Mouse (Mus musculus) brain, embryonic 14.5 days (tissue): Measurements from ENCODE around the gene Pip4k2a. TPM values are rescaled to one million over a fixed set of nuclear protein-coding genes. Genes with fewer than 3 reads are reported as not detected.

Experiments
- DNase-seq: peaks from one replicate; pipeline ENCODE4 v3.0.0-alpha.2; 2011; ENCODE audit warnings: low read depth
- CTCF ChIP-seq: fragments of 200-500 bp; IDR thresholded peaks from 2 replicates; pipeline ENCODE4 v1.5.1; 2012; ENCODE audit warnings: inconsistent platforms, mild to moderate bottlenecking, moderate library complexity, borderline replicate concordance; ENCODE audit not compliant: insufficient read depth, insufficient read length; ENCODE audit errors: extremely low read depth
- POLR2A ChIP-seq: fragments of 200-500 bp; IDR thresholded peaks from 2 replicates; pipeline ENCODE4 v1.6.1; 2012; ENCODE audit warnings: mild to moderate bottlenecking, inconsistent platforms, borderline replicate concordance; ENCODE audit not compliant: poor library complexity, insufficient read depth, insufficient read length, severe bottlenecking; ENCODE audit errors: extremely low read depth
- polyA plus RNA-seq: library from polyadenylated mRNA; depleted of rRNA; stranded (reverse); fragments of >200 nt; gene quantifications from 2 replicates; pipeline ENCODE4 v1.2.3, GENCODE M21; 2012

Gene Pip4k2a
- polyA plus RNA-seq, 1 experiment = 17.9 TPM

GRCm38 (mm10) chr2:18934131-18934530, 63.8 kb downstream of the Pip4k2a start:
- DNase-seq = no peak
- no peak for TF ChIP-seq POLR2A
- TF ChIP-seq CTCF = no peak

- DNase-seq = no peak
These were observed 64.5 kb downstream of the Pip4k2a start for GRCm38 (mm10) chr2:18933418-18933817.

GRCm38 (mm10) chr2:18930318-18931060, 67.4 kb downstream of the Pip4k2a start:
- DNase-seq = no peak
- no peak for TF ChIP-seq CTCF
- TF ChIP-seq POLR2A = no peak

More at GRCm38 (mm10) chr2:18933418-18933817, 64.5 kb downstream of the Pip4k2a start:
- TF ChIP-seq CTCF (no peak), POLR2A (no peak)

- no peak for TF ChIP-seq POLR2A
- no peak for DNase-seq
These were observed 69.2 kb downstream of the Pip4k2a start for GRCm38 (mm10) chr2:18928597-18929257.

- TF ChIP-seq CTCF (no peak), POLR2A (no peak)
- DNase-seq = no peak
These were observed 69.7 kb downstream of the Pip4k2a start for GRCm38 (mm10) chr2:18928196-18928595.

GRCm38 (mm10) chr2:18923806-18924595, 73.9 kb downstream of the Pip4k2a start:
- TF ChIP-seq POLR2A (no peak), CTCF (no peak)
- DNase-seq = no peak

GRCm38 (mm10) chr2:18923098-18923649, 74.8 kb downstream of the Pip4k2a start:
- TF ChIP-seq POLR2A (no peak), CTCF (no peak)
- no peak for DNase-seq

- DNase-seq = no peak
These were observed 76.3 kb downstream of the Pip4k2a start for GRCm38 (mm10) chr2:18921570-18922180.

GRCm38 (mm10) chr2:18920461-18920877, 77.5 kb downstream of the Pip4k2a start:
- no peak for TF ChIP-seq POLR2A
- no peak for DNase-seq

More at GRCm38 (mm10) chr2:18921570-18922180, 76.3 kb downstream of the Pip4k2a start:
- TF ChIP-seq CTCF = no peak
- TF ChIP-seq POLR2A = no peak

- DNase-seq = no peak
- TF ChIP-seq CTCF (no peak), POLR2A (no peak)
These were observed 78.0 kb downstream of the Pip4k2a start for GRCm38 (mm10) chr2:18919797-18920354.

- TF ChIP-seq CTCF (no peak), POLR2A (no peak)
- no peak for DNase-seq
These were observed 80.1 kb downstream of the Pip4k2a start for GRCm38 (mm10) chr2:18917838-18918237.

GRCm38 (mm10) chr2:18917380-18917750, 80.6 kb downstream of the Pip4k2a start:
- TF ChIP-seq POLR2A (no peak), CTCF (no peak)
- no peak for DNase-seq
